Mouse (Mus musculus): ENCODE measurements around the gene Mtcl1. TPM values are rescaled to one million over a fixed set of nuclear protein-coding genes. Genes with fewer than 3 reads are reported as not detected.

Mtcl1 gene
- polyA plus RNA-seq, 1 experiment from 2014 or later: 8.6 TPM

DNA sequence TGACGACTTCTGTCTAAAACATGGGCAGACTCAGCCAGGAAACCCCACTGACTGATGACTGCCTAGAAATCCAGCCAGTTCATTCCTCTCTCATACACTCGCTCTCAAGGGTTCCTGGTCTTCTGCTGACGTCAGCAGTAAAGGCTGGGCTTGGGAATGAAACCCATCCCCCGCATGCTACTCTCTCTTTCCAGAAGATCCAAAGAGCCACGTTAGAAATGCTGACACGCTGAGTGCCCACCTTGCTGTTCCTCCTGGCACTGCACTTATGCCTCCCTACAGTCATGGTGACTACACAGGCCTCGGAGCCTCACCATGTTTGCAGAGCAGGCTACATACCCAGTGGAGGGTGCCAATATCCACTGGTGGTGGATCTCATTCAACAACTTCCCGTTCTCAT, 41.7 kb downstream of the Mtcl1 start:
- Histone ChIP-seq H3K9ac (replicated peaks; ENCODE audit: low read depth) (no peak overlapping the region), H3K4me2 (replicated peaks; ENCODE audit: low read depth, low read length) (no peak overlapping the region), H3K27me3 (replicated peaks; ENCODE audit: insufficient read depth, low read length) (no peaks in the 10 kb centered on the region), H3K36me3 (ENCODE audit: insufficient read depth, low read length) (no peaks in the 10 kb centered on the region), H3K4me1 (ENCODE audit: insufficient read depth, low read depth, low read length) (peaks cover 12% of the 10 kb centered on the region; the same call in 1 of the 2 replicates), H3K9me3 (ENCODE audit: low read length) (no peaks in the 10 kb centered on the region), H3K27ac (ENCODE audit: low read length) (no peak overlapping the region), H3K4me3 (ENCODE audit: low read depth, low read length) (no peak overlapping the region)
- 51% methylated on average over 8 of the region's 8 CpGs for WGBS
- ATAC-seq (no peak), DNase-seq (ENCODE audit: low spot score) (peak; percentile 29)
- TF ChIP-seq EP300 (IDR thresholded peaks at IDR 0.05): no peak
- no peak for TF ChIP-seq CTCF (IDR thresholded peaks at IDR 0.05)

DNA sequence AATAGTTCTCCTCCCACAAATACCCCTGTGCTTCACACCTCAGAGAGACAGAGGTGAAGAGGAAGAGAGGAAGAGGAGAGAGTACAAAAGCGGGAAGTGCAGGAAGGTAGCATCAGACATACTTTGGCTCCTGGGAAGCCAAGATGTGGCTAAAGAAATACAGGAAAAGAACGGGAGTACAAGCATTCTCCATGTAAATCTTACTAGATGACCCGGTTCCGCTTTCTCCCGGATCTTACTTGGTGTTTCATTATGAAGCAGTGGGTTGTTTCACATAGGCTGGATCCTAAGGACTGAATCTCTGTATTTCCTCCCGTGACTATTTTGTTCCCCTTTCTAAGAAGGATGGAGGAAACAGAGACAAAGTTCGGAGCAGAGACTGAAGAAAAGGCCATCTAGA, 43.9 kb downstream of the Mtcl1 start:
- Histone ChIP-seq H3K27me3 (replicated peaks; ENCODE audit: insufficient read depth, low read length) (no peaks in the 10 kb centered on the region), H3K9me3 (ENCODE audit: low read length) (no peaks in the 10 kb centered on the region), H3K9ac (replicated peaks; ENCODE audit: low read depth) (no peak overlapping the region), H3K4me2 (replicated peaks; ENCODE audit: low read depth, low read length) (peak overlapping the region; percentile 44), H3K36me3 (ENCODE audit: insufficient read depth, low read length) (no peaks in the 10 kb centered on the region), H3K4me3 (ENCODE audit: low read depth, low read length) (no peak overlapping the region), H3K4me1 (ENCODE audit: insufficient read depth, low read depth, low read length) (peaks cover 15% of the 10 kb centered on the region), H3K27ac (ENCODE audit: low read length) (peak overlapping the region; percentile 74)
- WGBS: 24% methylated on average over 7 of the region's 7 CpGs
- ATAC-seq (no peak), DNase-seq (ENCODE audit: low spot score) (no peak)
- TF ChIP-seq CTCF (IDR thresholded peaks at IDR 0.05) (no peak), EP300 (IDR thresholded peaks at IDR 0.05) (no peak)

DNA sequence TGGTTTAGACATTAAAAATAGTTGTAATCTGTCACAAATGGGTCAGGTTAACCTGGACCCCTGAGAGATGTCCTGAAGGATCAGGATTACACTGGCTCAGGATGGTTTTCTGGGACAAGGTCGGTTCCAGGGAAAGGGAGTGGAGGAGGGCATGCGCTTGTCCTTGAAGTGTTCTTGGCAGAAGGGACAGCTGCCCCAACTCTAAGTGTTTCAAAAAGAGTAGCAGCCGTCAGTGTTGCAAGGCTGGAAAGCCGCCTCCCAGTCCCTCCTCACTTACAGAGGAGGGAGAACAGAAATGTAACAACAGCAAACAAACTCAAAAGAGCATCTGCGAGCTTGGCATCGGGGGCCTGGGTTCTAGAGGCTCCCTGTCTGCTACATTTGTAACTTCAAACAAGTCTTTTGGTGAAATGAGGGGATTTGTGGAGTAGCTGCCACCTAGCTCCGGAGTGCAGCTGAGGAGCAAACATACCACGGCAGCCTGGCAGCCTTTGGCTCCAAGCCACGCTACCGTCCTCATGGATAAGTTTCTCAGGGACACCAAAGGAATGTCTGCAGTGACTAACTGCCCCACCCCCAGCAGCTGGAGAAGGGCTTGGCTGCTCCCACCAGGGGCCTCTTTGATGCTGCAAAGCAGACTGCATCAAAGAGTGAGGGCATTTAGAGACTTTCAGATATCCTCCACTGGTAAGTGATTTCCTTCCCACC, 44.5 kb downstream of the Mtcl1 start:
- H3K9me3 ChIP-seq (ENCODE audit: low read length): no peaks in the 10 kb centered on the region
- DNase-seq (ENCODE audit: low spot score) (peak; percentile 93), ATAC-seq (peak; percentile 94)
- TF ChIP-seq EP300 (IDR thresholded peaks at IDR 0.05): peak; percentile 75
- TF ChIP-seq CTCF (IDR thresholded peaks at IDR 0.05): no peak
- peak overlapping the region; percentile 3; the same call in 1 of the 2 replicates for H3K4me3 ChIP-seq (ENCODE audit: low read depth, low read length)
- H3K4me2 ChIP-seq (replicated peaks; ENCODE audit: low read depth, low read length): peak overlapping the region; percentile 44
- H3K4me1 ChIP-seq (ENCODE audit: insufficient read depth, low read depth, low read length): peaks cover 15% of the 10 kb centered on the region
- 8% methylated on average over 10 of the region's 10 CpGs for WGBS
- H3K27ac ChIP-seq (ENCODE audit: low read length): peak overlapping the region; percentile 74
- no peaks in the 10 kb centered on the region for H3K36me3 ChIP-seq (ENCODE audit: insufficient read depth, low read length)
- no peaks in the 10 kb centered on the region for H3K27me3 ChIP-seq (replicated peaks; ENCODE audit: insufficient read depth, low read length)
- no peak overlapping the region for H3K9ac ChIP-seq (replicated peaks; ENCODE audit: low read depth)

DNA sequence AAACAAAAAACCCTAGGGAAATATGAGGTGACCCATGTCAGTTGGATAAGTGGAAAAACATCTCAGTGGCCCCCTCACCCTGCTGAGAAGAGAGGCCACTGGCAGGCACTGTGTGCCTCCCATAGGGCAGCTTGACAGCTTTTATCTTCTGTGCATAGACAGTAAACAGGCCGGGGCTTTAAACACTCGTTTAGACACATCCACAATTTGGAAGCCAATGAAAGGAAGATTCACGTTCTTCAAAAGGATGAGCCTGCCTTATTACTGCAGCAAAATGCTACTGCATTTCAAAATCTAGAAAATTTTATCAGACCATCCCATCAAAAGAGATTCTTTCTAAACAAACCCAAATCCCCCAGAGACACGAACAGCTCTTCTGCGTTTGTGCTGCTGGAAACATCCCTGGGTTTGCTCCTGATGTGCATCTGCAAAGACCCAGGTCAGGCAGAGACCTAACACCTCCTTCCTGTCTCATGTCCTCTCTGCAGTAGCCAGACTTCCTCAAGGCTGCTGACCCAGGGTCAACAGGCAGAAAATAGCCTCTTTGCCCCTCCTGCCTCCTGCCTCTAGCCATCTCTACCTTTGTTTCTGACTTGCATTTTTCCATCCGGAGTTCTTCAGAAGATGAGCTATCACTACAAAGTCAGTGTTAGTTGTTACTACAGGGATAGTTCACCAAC, 46.6 kb downstream of the Mtcl1 start:
- WGBS: 30% methylated on average over 6 of the region's 6 CpGs
- H3K9me3 ChIP-seq (ENCODE audit: low read length): no peaks in the 10 kb centered on the region
- no peak for DNase-seq (ENCODE audit: low spot score)

DNA sequence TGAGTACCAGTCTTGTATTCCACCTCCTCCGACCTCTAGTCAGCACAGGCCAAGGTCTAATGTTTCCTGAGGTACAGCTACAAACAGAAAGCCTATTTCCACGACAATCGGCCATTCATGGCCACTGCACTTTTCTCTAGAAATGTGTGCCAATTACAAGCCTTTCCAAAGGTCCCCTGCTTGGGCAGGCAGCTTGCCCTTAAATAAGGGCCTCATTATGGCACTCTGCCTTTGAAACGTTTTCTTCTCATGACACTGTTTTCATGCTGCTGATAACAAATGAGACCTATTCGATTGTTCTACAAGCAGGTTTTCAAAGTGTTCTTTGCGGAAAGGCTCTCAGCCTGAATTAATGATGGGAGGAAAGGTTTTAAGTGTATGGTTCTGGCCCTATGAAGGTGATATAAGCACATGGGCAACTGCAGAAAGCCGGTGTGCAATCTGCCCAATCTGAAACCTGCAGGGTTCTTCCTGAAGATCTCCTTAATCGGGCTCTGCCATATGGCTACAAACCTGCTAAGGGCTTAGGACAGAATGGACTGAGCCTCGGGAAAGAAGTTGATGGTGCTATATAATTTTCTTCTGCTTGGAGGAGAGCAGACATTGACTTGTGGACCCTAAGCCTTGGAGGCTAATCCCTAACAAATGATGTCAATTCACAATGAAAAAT, 47.8 kb downstream of the Mtcl1 start:
- H3K27ac ChIP-seq (ENCODE audit: low read length): no peak overlapping the region
- no peak for ATAC-seq
- H3K9me3 ChIP-seq (ENCODE audit: low read length): no peaks in the 10 kb centered on the region
- H3K4me1 ChIP-seq (ENCODE audit: insufficient read depth, low read depth, low read length): peaks cover 15% of the 10 kb centered on the region
- no peaks in the 10 kb centered on the region for H3K27me3 ChIP-seq (replicated peaks; ENCODE audit: insufficient read depth, low read length)
- TF ChIP-seq EP300 (IDR thresholded peaks at IDR 0.05) (no peak), CTCF (IDR thresholded peaks at IDR 0.05) (no peak)
- no peaks in the 10 kb centered on the region for H3K36me3 ChIP-seq (ENCODE audit: insufficient read depth, low read length)
- no peak overlapping the region for H3K4me2 ChIP-seq (replicated peaks; ENCODE audit: low read depth, low read length)
- 46% methylated on average over 9 of the region's 9 CpGs for WGBS
- no peak overlapping the region for H3K9ac ChIP-seq (replicated peaks; ENCODE audit: low read depth)
- no peak for DNase-seq (ENCODE audit: low spot score)
- H3K4me3 ChIP-seq (ENCODE audit: low read depth, low read length): no peak overlapping the region

More for the DNA sequence above, 46.6 kb downstream of the Mtcl1 start:
- no peak overlapping the region for H3K4me2 ChIP-seq (replicated peaks; ENCODE audit: low read depth, low read length)
- H3K9ac ChIP-seq (replicated peaks; ENCODE audit: low read depth): no peak overlapping the region
- no peak overlapping the region for H3K4me3 ChIP-seq (ENCODE audit: low read depth, low read length)
- ATAC-seq: no peak
- no peak overlapping the region for H3K27ac ChIP-seq (ENCODE audit: low read length)
- no peaks in the 10 kb centered on the region for H3K36me3 ChIP-seq (ENCODE audit: insufficient read depth, low read length)
- no peak for TF ChIP-seq EP300 (IDR thresholded peaks at IDR 0.05)
- TF ChIP-seq CTCF (IDR thresholded peaks at IDR 0.05): no peak
- peaks cover 15% of the 10 kb centered on the region for H3K4me1 ChIP-seq (ENCODE audit: insufficient read depth, low read depth, low read length)
- H3K27me3 ChIP-seq (replicated peaks; ENCODE audit: insufficient read depth, low read length): no peaks in the 10 kb centered on the region

GRCm38 (mm10) chr17:66399780-66400179, 49.8 kb downstream of the Mtcl1 start:
- Histone ChIP-seq H3K36me3 (ENCODE audit: insufficient read depth, low read length) (no peaks in the 10 kb centered on the region), H3K27ac (ENCODE audit: low read length) (no peak overlapping the region), H3K4me1 (ENCODE audit: insufficient read depth, low read depth, low read length) (peaks cover 6% of the 10 kb centered on the region), H3K4me2 (replicated peaks; ENCODE audit: low read depth, low read length) (no peak overlapping the region), H3K4me3 (ENCODE audit: low read depth, low read length) (no peak overlapping the region), H3K27me3 (replicated peaks; ENCODE audit: insufficient read depth, low read length) (no peaks in the 10 kb centered on the region), H3K9ac (replicated peaks; ENCODE audit: low read depth) (no peak overlapping the region), H3K9me3 (ENCODE audit: low read length) (peaks cover 3% of the 10 kb centered on the region)
- no peak for DNase-seq (ENCODE audit: low spot score)
- no peak for TF ChIP-seq EP300 (IDR thresholded peaks at IDR 0.05)
- no peak for TF ChIP-seq CTCF (IDR thresholded peaks at IDR 0.05)
- 76% methylated on average over 4 of the region's 4 CpGs for WGBS
- ATAC-seq: no peak

Data from lung, postnatal 0 days (tissue).